Mouse (Mus musculus) heart, adult 2 months (tissue): Measurements from ENCODE around the gene Naaladl2.

Source experiments
- CTCF ChIP-seq: fragments of 200-600 bp; IDR thresholded peaks from 2 replicates; pipeline ENCODE4 v1.8.1; 2022; ENCODE audit warnings: antibody characterized with exemption, mild to moderate bottlenecking, moderate library complexity
- POLR2A ChIP-seq: fragments of 200-500 bp; IDR thresholded peaks from 2 replicates; pipeline ENCODE4 v1.6.1; 2011; ENCODE audit warnings: mild to moderate bottlenecking, low read depth, low read length, control low read depth; ENCODE audit not compliant: insufficient read depth

GRCm38 (mm10) chr3:24124034-24124433 lies 1020.0 kb downstream of the Naaladl2 start:
- TF ChIP-seq POLR2A (no peak), CTCF (no peak)
